ENCODE assay signal across 12 mouse cellular contexts in the genomic region with DNA sequence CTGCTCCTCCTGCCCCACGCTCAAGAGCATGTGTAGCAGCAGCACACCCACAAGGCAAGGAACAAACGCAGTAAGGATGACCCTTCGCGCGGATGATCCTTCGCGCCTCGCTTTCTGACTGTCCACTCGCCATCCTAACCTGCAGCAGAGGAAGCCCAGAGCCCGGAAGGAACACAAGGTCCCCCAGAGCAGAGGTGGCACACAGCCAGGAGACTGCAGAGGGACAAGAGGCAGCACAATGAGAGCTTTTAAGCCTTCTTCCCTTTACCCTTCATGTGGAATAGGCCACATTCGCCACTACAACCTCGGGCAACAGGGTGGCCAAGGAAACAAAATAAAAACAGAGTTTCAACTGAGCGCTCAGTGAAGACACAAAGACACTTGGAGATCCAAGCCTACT. TPM values are rescaled to one million over a fixed set of nuclear protein-coding genes. Genes with fewer than 3 reads are reported as not detected.
DNase-seq lines count a peak whose midpoint lies in the region; TF ChIP-seq lines count a peak whose summit lies in the region.
"Had no signal": no experiment of that assay in that cellular context is flagged by ENCODE, and none has a peak within 500 bp of the region (broad histone marks: within the 10 kb centered on the region; RNA-seq: fewer than 3 reads in every experiment).

No protein-coding gene starts in this region.

- TF ChIP-seq CTCF in gastrocnemius, adult 2 months (IDR thresholded peaks at IDR 0.05) = no peak

- intact Hi-C loops in gastrocnemius, adult 2 months (cut with DNase I) = loop anchor here (10.0 kb wide), 1 partner anchor 95 kb away; a partner anchor contains a TSS

- H3K27ac ChIP-seq in gastrocnemius, adult 2 months = no peak overlapping the region
- H3K27ac ChIP-seq: intestine, embryonic 15.5 days; limb, embryonic 12.5 days; neural tube, embryonic 15.5 days had no signal

- no peak overlapping the region for H3K4me3 ChIP-seq in gastrocnemius, adult 2 months
- H3K4me3 ChIP-seq: intestine, embryonic 15.5 days; limb, embryonic 12.5 days; neural tube, embryonic 15.5 days had no signal

- DNase-seq in gastrocnemius, adult 2 months = peak; percentile 28
- no peak for DNase-seq in gastrocnemius, adult 18-20 months (ENCODE audit: low spot score)
- DNase-seq in kidney, postnatal 36 days = peak; percentile 19 to 57
- no peak for DNase-seq in kidney, adult 9 months
- DNase-seq in 416B (ENCODE audit: low read depth) = peak; percentile 21
- DNase-seq in cerebellum, adult 8-10 months = peak; percentile 25
- DNase-seq in Muller cell, postnatal 12 days (ENCODE audit: inconsistent ontology term) = no peak
- no peak for DNase-seq in spleen, adult 18-20 months
- DNase-seq: lung, embryonic 14.5 days had no signal

RNA-seq across cellular contexts. Expression of a gene that starts 8.9 kb away (rescaled TPM):
- total RNA-seq in gastrocnemius, adult 2 months (2021) = 1 to 10 TPM; 5.2 to 6.9 TPM
- total RNA-seq in gastrocnemius, adult 18-20 months (2021) = 1 to 10 TPM; 4.6 TPM

RNA-seq across cellular contexts. Expression of a gene that starts 19.9 kb away (rescaled TPM):
- total RNA-seq in gastrocnemius, adult 2 months (2021) = 100 to 1,000 TPM; 104 TPM
- total RNA-seq in gastrocnemius, adult 18-20 months (2021) = 100 to 1,000 TPM in 1 of 2 experiments, 10 to 100 TPM in 1; 93.0 to 100 TPM

RNA-seq across cellular contexts. Expression of a gene that starts 41.2 kb away (rescaled TPM):
- total RNA-seq in gastrocnemius, adult 2 months (2021) = 10 to 100 TPM; 74.7 to 77.6 TPM
- total RNA-seq in gastrocnemius, adult 18-20 months (2021) = 10 to 100 TPM; 74.6 to 80.4 TPM

Comparison
In these comparisons a context has a peak if more than half of its experiments do, and no peak if none do; other contexts are left out.
1. DNase-seq: peak in gastrocnemius, adult 2 months (single experiment), kidney, postnatal 36 days (2 of 2), 416B (single experiment) and cerebellum, adult 8-10 months (single experiment); none in gastrocnemius, adult 18-20 months (single experiment), kidney, adult 9 months (single experiment), Muller cell, postnatal 12 days (single experiment) and spleen, adult 18-20 months (0 of 2).